Comparison of ENCODE assay signal across 1 mouse cellular context in the genomic region with DNA sequence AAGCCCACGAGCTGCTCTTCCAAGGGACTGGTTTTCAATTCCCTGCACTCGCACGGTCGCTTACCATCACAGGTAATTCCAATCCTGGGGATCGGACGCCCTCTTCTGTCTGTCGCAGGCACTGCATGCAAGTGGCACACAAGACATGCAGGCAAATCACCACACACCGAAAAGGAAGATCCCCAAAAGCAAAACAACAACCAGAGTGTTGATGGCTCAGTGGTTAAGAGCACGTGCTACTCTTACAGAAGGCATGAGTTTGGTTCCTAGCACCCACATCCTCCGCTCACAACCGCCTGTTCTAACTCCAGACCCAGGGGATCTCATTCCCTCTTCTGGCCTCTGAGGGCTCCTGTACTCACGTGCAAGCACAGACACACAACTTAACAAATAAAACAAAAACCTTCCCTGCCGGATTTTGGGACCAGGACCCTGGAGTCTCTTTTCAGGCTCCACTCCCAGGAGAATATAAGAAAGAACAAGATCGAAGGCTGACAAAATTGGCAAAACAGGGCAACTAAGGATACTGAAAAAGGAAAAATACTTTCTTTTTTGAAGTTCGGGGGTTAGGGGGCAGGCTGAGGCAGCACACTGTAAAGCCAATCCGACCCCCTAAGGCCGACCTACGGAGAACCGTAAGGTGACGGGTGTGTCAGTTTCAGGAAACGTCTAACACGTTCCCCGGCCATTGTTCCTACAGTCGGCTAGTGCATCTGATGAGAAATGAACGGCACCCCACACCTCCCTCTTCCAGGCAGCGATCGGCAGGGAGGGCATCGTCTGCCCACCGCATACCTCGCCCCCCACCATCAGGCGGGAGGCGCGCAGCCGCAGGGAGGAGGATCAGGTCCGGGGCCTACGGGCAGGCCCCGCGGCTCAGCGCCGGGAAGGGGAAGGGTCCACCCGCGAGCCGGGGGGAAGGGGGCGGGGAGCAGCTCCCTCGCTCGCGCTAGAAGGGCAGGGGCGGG.
TF ChIP-seq lines count a peak whose summit lies in the region.

No protein-coding gene starts in this region.

TF ChIP-seq in MEL, 35 proteins besides CTCF, POLR2A, EP300 and RAD21 (continued from another document):
- TF ChIP-seq BHLHE40 (IDR thresholded peaks at IDR 0.05; ENCODE audit: borderline replicate concordance, low read depth, low read length) (peak; percentile 79; the same call in 1 of the 2 replicates), KAT2A (conservative IDR thresholded peaks at IDR 0.05; ENCODE audit: low read depth, low read length) (no peak), ELF1 (IDR thresholded peaks at IDR 0.05; ENCODE audit: low read depth, low read length) (no peak), JUND (IDR thresholded peaks at IDR 0.05; ENCODE audit: low read depth, low read length) (no peak), POLR2AphosphoS5 (IDR thresholded peaks at IDR 0.05; ENCODE audit: borderline replicate concordance, low read depth, low read length) (no peak), ZMIZ1 (IDR thresholded peaks at IDR 0.05; ENCODE audit: low read depth, low read length) (no peak), ZC3H11A (IDR thresholded peaks at IDR 0.05; ENCODE audit: low read depth, low read length) (peak; percentile 34; the same call in 1 of the 2 replicates), MYC (IDR thresholded peaks at IDR 0.05; ENCODE audit: low read depth, low read length) (peak; percentile 94), GABPA (IDR thresholded peaks at IDR 0.05; ENCODE audit: low read depth, low read length) (no peak), TBP (IDR thresholded peaks at IDR 0.05; ENCODE audit: low read depth, low read length) (no peak), USF2 (IDR thresholded peaks at IDR 0.05; ENCODE audit: borderline replicate concordance in 1 of 2, insufficient read depth in 1 of 2, low read depth in 1 of 2, low read length in 2 of 2) (no peak), ZNF384 (IDR thresholded peaks at IDR 0.05; ENCODE audit: low read depth, low read length) (no peak), MAZ (IDR thresholded peaks at IDR 0.05; ENCODE audit: low read depth, low read length) (no peak), NRF1 (IDR thresholded peaks at IDR 0.05; ENCODE audit: insufficient read depth, low read depth, low read length, poor library complexity, severe bottlenecking) (peak; percentile 53), MAFK (IDR thresholded peaks at IDR 0.05; ENCODE audit: borderline replicate concordance, low read depth, low read length) (no peak), USF1 (IDR thresholded peaks at IDR 0.05; ENCODE audit: low read depth, low read length) (0 out of 2 replicates have a peak, but pooled peaks have one; percentile 8), POLR2AphosphoS2 (IDR thresholded peaks at IDR 0.05; ENCODE audit: low read length) (no peak), TCF12 (IDR thresholded peaks at IDR 0.05; ENCODE audit: low read depth, low read length) (no peak), MYB (IDR thresholded peaks at IDR 0.05; ENCODE audit: low read depth, low read length) (no peak), CHD1 (IDR thresholded peaks at IDR 0.05; ENCODE audit: low read depth, low read length) (peak; percentile 94; the same call in 1 of the 2 replicates), HCFC1 (IDR thresholded peaks at IDR 0.05; ENCODE audit: low read depth, low read length) (peak; percentile 64; the same call in 1 of the 2 replicates), UBTF (IDR thresholded peaks at IDR 0.05; ENCODE audit: borderline replicate concordance, insufficient read depth, low read depth, low read length) (0 out of 2 replicates have a peak, but pooled peaks have one; percentile 79), SIN3A (IDR thresholded peaks at IDR 0.05; ENCODE audit: low read length) (peak; percentile 89), SMC3 (IDR thresholded peaks at IDR 0.05; ENCODE audit: low read depth, low read length) (peak; percentile 57), RCOR1 (IDR thresholded peaks at IDR 0.05; ENCODE audit: low read depth, low read length) (no peak), MXI1 (IDR thresholded peaks at IDR 0.05; ENCODE audit: low read depth, low read length) (peak; percentile 96), ZKSCAN1 (IDR thresholded peaks at IDR 0.05; ENCODE audit: low read depth, low read length) (no peak), NELFE (IDR thresholded peaks at IDR 0.05; ENCODE audit: low read depth, low read length) (no peak), MAX (IDR thresholded peaks at IDR 0.05; ENCODE audit: low read length) (peak; percentile 97)
